Mouse (Mus musculus): ENCODE data around the gene Angptl8.
"Not testable (repeated sequence)": the region's sequence is repeated elsewhere in the genome, so short reads cannot be mapped to it uniquely, and the experiment has no call there.

Angptl8 gene

DNA sequence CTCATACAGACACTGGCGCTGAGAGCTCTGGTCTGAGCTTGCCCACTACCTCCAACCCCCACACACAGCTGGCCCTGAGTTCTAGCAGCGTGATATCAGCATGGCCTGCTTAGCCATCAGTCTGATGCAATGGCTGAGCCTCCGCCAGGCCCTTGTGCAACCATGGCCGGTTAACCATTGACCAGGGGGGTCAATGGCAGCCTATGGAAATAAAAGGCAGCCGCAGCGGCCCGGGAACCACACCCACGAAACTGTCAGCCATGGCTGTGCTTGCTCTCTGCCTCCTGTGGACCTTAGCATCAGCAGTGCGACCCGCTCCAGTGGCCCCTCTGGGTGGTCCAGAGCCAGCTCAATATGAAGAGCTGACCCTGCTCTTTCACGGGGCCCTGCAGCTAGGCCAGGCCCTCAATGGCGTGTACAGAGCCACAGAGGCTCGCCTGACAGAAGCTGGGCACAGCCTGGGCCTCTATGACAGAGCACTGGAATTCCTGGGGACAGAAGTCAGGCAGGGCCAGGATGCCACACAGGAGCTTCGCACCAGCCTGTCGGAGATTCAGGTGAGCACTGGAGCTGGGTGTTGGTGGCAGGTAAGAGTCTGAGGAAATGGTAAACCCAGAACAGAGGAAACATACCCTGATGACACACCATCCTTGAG lies at the start of gene Angptl8:
Gene Angptl8 (plus strand): TSS at position 253 of the 655 bp plus-strand sequence.
- DNase-seq (ENCODE audit: low spot score), result peak; percentile 53

DNA sequence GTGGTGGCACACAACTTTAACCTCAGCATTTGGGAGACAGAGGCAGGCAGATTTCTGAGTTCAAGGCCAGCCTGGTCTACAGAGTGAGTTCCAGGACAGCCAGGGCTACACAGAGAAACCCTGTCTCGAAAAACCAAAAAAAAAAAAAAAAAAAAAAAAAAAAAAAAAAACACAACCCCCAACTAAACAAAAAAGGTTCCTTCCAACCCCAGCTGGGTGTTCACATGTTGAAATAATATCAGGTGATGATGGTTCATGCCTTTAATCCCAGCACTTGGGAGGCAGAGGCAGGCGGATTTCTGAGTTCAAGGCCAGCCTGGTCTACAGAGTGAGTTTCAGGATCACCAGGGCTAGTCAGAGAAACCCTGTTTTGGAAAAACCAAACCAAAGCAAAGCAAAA lies 49.0 kb upstream of the Angptl8 start:
- not testable (repeated sequence) for DNase-seq (ENCODE audit: low spot score)

DNA sequence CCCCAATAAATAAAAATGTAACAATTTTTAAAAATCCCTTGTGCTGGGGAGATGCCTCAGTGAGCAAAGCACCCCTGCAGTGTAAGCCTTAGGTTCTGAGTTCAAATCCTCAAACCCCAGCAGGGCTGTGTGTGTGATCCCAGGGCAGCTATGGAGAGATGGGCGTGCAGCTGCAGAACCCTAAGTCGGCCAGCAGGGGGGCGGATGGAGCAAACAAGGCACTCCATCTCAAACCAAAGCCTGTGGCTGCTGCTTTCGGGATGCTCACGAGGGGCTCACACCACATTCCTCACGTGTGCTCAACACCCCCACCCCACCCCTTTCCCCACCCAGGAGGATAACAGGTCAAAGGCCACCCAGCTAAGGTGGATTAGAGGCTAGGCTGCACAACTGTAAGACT lies 48.4 kb upstream of the Angptl8 start:
- peak; percentile 74 for DNase-seq (ENCODE audit: low spot score)

- DNase-seq (ENCODE audit: low spot score), result peak; percentile 42
These were observed 47.7 kb upstream of the Angptl8 start for GRCm38 (mm10) chr9:21787654-21788053.

- DNase-seq (ENCODE audit: low spot score), result no peak
These were observed 47.1 kb upstream of the Angptl8 start for GRCm38 (mm10) chr9:21788234-21788633.

DNA sequence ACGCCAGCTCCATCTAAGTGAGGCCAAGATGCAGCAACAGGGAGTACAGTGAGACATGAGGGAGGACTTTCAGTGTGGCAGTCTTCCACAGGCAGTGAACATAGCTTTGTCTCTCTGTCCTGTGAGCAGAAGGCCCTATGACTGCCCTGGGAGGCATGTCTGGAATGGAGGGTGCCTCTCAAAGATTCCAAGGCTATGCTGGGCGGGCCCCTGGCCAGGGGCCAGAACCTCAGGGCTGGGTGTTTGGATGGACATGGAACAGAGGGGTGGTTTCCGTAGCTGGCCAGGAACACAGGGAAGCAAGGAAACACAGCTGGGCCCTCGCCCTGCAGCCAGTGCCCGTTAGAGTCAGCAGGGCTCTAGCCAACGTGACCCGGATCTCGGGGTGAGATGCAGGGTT lies 43.4 kb upstream of the Angptl8 start:
- peak; percentile 75 for DNase-seq (ENCODE audit: low spot score)

- peak; percentile 38 for DNase-seq (ENCODE audit: low spot score)
These were observed 42.7 kb upstream of the Angptl8 start for GRCm38 (mm10) chr9:21792644-21793043.

DNA sequence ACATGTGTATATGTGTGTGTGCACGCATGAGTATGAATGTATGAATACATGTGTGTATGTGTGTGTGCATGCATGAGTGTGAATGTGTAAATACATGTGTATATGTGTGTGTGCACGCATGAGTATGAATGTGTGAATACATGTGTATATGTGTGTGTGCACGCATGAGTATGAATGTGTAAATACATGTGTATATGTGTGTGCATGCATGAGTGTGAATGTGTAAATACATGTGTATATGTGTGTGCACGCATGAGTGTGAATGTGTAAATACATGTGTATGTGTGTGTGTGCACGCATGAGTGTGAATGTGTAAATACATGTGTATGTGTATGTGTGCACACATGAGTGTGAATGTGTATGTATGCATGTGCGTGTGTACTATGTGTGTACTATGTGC lies 41.8 kb upstream of the Angptl8 start:
- DNase-seq (ENCODE audit: low spot score), result not testable (repeated sequence)

DNA sequence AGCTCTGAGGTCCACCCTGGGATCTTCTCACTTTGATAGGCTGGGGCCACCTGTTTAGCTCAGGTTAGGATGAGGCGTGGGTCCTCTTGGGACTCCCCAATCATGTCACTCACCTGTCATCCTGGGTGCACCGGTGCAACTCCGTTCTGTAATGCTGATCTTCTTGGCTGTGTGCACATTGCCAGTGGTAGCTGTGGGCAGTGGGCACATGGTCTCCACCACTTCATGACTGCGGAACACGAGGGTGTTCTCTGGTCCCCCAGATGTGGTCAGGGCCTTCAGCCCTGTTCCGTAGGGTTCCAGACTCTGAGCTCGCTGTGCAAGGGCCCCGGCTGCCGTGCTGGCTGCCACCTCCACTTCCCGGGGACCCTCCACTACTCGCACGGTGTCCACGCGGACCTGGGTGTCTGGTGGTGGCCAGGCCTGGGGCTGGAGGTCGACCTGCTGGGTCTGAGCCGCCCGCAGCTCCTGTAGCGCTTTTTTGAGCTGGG lies 40.9 kb upstream of the Angptl8 start:
- no peak for DNase-seq (ENCODE audit: low spot score)

- peak; percentile 9 for DNase-seq (ENCODE audit: low spot score)
These were observed 40.4 kb upstream of the Angptl8 start for GRCm38 (mm10) chr9:21794925-21795324.

- DNase-seq (ENCODE audit: low spot score), result no peak
These were observed 39.7 kb upstream of the Angptl8 start for GRCm38 (mm10) chr9:21795579-21795978.

- peak; percentile 12 for DNase-seq (ENCODE audit: low spot score)
These were observed 39.1 kb upstream of the Angptl8 start for GRCm38 (mm10) chr9:21796259-21796658.

- DNase-seq (ENCODE audit: low spot score), result peak; percentile 3
These were observed 38.4 kb upstream of the Angptl8 start for GRCm38 (mm10) chr9:21796919-21797318.

DNA sequence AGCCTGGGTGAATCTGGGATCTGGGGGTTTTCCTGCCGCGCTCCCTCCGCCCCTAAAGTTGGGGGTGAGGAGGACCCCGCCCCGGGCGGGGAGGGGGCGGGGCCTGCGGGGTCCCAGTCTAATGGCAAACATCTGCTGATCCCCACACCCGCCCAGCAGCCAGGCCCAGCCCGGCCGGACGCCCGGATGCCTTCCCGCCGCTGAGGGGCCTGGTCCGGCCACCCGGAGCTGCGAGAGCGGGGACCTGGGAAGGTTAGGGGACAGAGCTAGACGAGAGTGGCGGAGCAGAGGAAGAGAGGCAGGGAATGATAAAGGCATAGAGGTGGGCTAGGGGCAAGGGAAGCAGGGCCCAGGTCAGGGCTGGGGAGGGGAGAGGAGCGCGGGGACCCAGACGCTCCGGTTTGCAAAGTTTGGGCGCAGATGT lies 37.4 kb upstream of the Angptl8 start:
- peak; percentile 77 for DNase-seq (ENCODE audit: low spot score)

- peak; percentile 92 for DNase-seq (ENCODE audit: low spot score)
These were observed 36.8 kb upstream of the Angptl8 start, which contains the start of gene Kank2 for GRCm38 (mm10) chr9:21798345-21799009. Gene Kank2 (minus strand): TSS chr9:21798744.

- no peak for DNase-seq (ENCODE audit: low spot score)
These were observed 36.3 kb upstream of the Angptl8 start for GRCm38 (mm10) chr9:21799010-21799350.

- no peak for DNase-seq (ENCODE audit: low spot score)
These were observed 34.2 kb upstream of the Angptl8 start for GRCm38 (mm10) chr9:21801121-21801520.

DNA sequence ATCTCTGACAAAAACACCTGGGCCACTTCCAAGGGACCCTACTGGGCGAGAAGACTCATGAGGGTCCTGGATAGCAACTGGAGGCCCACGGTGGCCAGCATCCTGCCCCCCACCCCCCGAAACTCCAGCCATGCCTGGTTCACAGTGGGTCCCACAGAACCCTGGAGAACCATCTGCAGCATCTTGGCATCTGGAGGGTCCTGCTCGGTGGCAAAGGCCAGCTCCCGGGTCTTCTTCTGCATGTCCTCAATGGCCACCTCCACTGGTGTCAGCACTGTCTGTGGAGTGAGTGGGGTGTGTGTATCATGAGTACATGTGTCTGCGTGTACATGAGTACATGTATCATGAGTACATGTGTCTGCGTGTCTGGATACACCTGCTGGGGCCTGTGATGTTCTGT lies 33.7 kb upstream of the Angptl8 start:
- DNase-seq (ENCODE audit: low spot score), result no peak

GRCm38 (mm10) chr9:21803986-21804644 lies 31.2 kb upstream of the Angptl8 start:
- DNase-seq (ENCODE audit: low spot score), result peak; percentile 83

GRCm38 (mm10) chr9:21806363-21806762 lies 28.9 kb upstream of the Angptl8 start:
- DNase-seq (ENCODE audit: low spot score), result no peak

DNA sequence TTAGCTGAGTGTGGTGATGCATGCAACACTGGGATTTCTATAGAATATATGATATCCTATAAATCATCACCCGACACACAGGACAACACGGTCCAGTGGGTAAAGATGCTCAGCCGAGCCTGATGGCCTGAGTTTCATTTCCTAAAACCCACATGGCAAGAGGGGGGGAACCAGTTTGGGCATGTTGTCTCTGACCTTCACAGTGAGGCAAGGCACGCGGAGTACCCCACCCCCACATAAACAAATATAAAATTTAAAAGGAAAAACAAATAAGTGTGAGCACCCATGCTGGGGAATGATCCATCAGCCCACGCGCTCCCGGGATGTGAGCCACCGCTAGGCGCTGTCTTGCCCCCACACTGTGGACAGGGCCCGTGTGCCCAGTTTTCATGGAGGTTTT lies 28.3 kb upstream of the Angptl8 start:
- no peak for DNase-seq (ENCODE audit: low spot score)

- no peak for DNase-seq (ENCODE audit: low spot score)
These were observed 26.7 kb upstream of the Angptl8 start for GRCm38 (mm10) chr9:21808561-21808960.

DNA sequence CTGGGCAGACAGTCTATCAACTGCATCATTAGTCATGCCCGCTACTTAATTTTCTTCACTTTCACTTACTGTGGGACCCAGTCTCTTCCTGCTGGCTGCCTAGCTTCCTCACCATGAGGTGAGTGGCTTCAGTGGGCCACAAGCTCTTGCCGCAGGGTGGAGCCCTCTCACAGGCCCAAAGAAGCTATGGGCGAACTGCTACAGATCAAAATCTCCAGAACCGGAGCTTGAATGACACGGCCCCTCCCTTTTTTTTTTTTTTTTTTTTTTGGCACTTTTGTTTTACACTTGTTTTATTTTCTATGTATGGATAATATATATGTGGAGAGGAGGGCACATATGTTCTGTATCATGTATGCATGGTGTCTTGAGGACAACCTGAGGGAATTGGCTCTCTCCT lies 24.1 kb upstream of the Angptl8 start:
- DNase-seq (ENCODE audit: low spot score), result no peak
